Mouse (Mus musculus) hindbrain, embryonic 14.5 days (tissue): Measurements from ENCODE around the gene Gm9972. TPM values are rescaled to one million over a fixed set of nuclear protein-coding genes. Genes with fewer than 3 reads are reported as not detected.

Source experiments
- ATAC-seq: fragments of 200-750 bp; cut with Nextera tagmentation; 2 replicates; pipeline ENCODE4 v1.8.0; 2017; ENCODE audit warnings: moderate number of reproducible peaks, mild to moderate bottlenecking, moderate TSS enrichment, moderate library complexity; ENCODE audit not compliant: low FRiP score
- DNase-seq: peaks from one replicate; pipeline ENCODE4 v3.0.0-alpha.2; 2015; ENCODE audit warnings: low spot score
- H3K27ac ChIP-seq: fragments of 300-500 bp; sonication (generic); 2 replicates; pipeline ENCODE4 v1.5.1; 2014; ENCODE audit warnings: mild to moderate bottlenecking, moderate library complexity
- H3K27me3 ChIP-seq: fragments of 300-500 bp; sonication (generic); 2 replicates; pipeline ENCODE4 v1.6.1; 2014; ENCODE audit warnings: mild to moderate bottlenecking, low read length, mixed read lengths; ENCODE audit not compliant: control insufficient read depth, insufficient read depth
- H3K36me3 ChIP-seq: fragments of 300-500 bp; sonication (generic); replicated peaks from 2 replicates; pipeline ENCODE4 v1.6.1; 2014; ENCODE audit not compliant: control insufficient read depth, insufficient read depth
- H3K4me1 ChIP-seq: fragments of 300-500 bp; sonication (generic); replicated peaks from 2 replicates; pipeline ENCODE4 v1.6.1; 2014; ENCODE audit warnings: antibody characterized with exemption, low read length, mixed read lengths; ENCODE audit not compliant: control insufficient read depth, insufficient read depth
- H3K4me2 ChIP-seq: fragments of 300-500 bp; sonication (generic); replicated peaks from 2 replicates; pipeline ENCODE4 v1.6.1; 2014; ENCODE audit warnings: mild to moderate bottlenecking, moderate library complexity
- H3K4me3 ChIP-seq: fragments of 300-500 bp; sonication (generic); replicated peaks from 2 replicates; pipeline ENCODE4 v1.5.1; 2014; ENCODE audit warnings: mild to moderate bottlenecking, low read length
- H3K9ac ChIP-seq: fragments of 300-500 bp; sonication (generic); 2 replicates; pipeline ENCODE4 v1.6.1; 2014
- H3K9me3 ChIP-seq: fragments of 300-500 bp; sonication (generic); 2 replicates; pipeline ENCODE4 v1.6.1; 2016; ENCODE audit warnings: low read length; ENCODE audit not compliant: control insufficient read depth
- WGBS: fragments of 180-500 bp; shearing (Covaris S2); extraction: QIAGEN DNeasy Blood & Tissue Kit; methylation state at CpG from one replicate; pipeline ENCODE4 v1.1.7; 2014; 5-methylcytosine and 5-hydroxymethylcytosine counted together
- polyA plus RNA-seq: library from polyadenylated mRNA; unstranded; fragments of >200 nt; fragmentation: Nextera tagmentation; extraction: Ambion mirVana; gene quantifications from 2 replicates; pipeline ENCODE4 v1.2.1, GENCODE M21; 2014

Gm9972 gene
- polyA plus RNA-seq, 1 experiment from 2014 or later: not detected

- Histone ChIP-seq H3K4me2 (no peak overlapping the region), H3K9ac (no peak overlapping the region), H3K4me1 (no peaks in the 10 kb centered on the region), H3K9me3 (no peaks in the 10 kb centered on the region), H3K27ac (no peak overlapping the region), H3K4me3 (no peak overlapping the region), H3K36me3 (no peaks in the 10 kb centered on the region), H3K27me3 (no peaks in the 10 kb centered on the region)
- no peak for DNase-seq
- ATAC-seq: no peak
- 91% methylated on average over 5 of the region's 5 CpGs for WGBS
Measured at GRCm38 (mm10) chr11:43054972-43055371, 19.4 kb downstream of the Gm9972 start.

DNA sequence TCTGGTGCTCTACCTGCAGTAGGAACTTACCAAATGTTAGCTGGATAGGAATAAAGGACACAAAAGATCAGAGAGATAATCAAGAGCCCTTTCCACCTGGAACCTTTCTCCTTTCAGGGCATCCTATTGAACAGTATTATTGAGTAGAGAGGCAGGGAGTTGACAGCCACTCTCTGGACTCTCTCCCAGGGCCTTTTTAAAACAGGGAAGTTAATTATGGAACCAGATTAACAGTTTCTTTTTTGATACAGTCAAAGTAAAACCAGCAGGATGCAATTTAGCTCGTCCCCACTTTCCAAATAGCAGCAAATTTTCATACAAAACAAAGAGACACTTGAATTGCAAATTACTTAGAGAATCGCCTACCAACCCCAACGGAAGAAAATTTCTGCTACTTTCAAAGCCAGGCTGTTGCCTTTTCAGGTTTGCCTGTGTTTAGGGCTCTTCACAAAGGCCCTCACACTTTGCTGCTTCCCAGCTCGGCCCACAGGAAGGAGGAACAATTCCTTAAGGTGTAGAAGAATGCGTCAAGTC is 24.0 kb downstream of the Gm9972 start:
- Histone ChIP-seq H3K4me1 (no peaks in the 10 kb centered on the region), H3K4me3 (no peak overlapping the region), H3K4me2 (no peak overlapping the region), H3K9ac (no peak overlapping the region), H3K27me3 (no peaks in the 10 kb centered on the region), H3K9me3 (no peaks in the 10 kb centered on the region), H3K27ac (no peak overlapping the region), H3K36me3 (no peaks in the 10 kb centered on the region)
- DNase-seq (no peak), ATAC-seq (no peak)
- WGBS: 20% methylated on average over 5 of the region's 5 CpGs

DNA sequence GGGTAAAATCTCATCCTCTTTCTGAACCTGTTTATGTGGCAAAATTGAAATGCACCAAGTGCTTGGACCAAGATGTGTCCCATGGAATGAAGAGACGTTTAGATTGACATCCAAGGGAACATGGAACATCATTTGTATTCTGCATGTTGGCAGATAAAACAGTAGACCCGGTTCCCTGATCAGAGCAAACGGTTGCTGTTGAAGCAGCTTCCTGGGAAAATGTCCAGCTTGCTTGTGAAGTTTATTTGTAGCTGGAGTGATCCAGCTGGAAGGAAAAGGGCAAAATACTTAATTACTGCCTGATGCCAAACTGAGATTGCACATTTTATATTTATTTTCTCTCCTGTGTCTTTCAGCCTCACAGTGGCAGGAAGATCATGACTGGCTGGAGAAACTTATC is 26.7 kb downstream of the Gm9972 start:
- H3K4me3 ChIP-seq: no peak overlapping the region
- H3K36me3 ChIP-seq: no peaks in the 10 kb centered on the region
- ATAC-seq (no peak), DNase-seq (no peak)
- no peaks in the 10 kb centered on the region for H3K27me3 ChIP-seq
- no peak overlapping the region for H3K27ac ChIP-seq
- H3K4me2 ChIP-seq: no peak overlapping the region
- no peaks in the 10 kb centered on the region for H3K4me1 ChIP-seq
- no peaks in the 10 kb centered on the region for H3K9me3 ChIP-seq
- H3K9ac ChIP-seq: no peak overlapping the region
- WGBS: 66% methylated on average over 3 of the region's 3 CpGs

GRCm38 (mm10) chr11:43086309-43087050 is 50.9 kb downstream of the Gm9972 start:
- Histone ChIP-seq H3K9ac (no peak overlapping the region), H3K36me3 (no peaks in the 10 kb centered on the region), H3K4me3 (no peak overlapping the region), H3K27ac (no peak overlapping the region), H3K4me1 (no peaks in the 10 kb centered on the region), H3K4me2 (no peak overlapping the region), H3K9me3 (no peaks in the 10 kb centered on the region), H3K27me3 (no peaks in the 10 kb centered on the region)
- no peak for DNase-seq
- 60% methylated on average over 8 of the region's 8 CpGs for WGBS
- peak; percentile 81; the same call in 1 of the 2 replicates for ATAC-seq

Other genes starting within 250 kb of the Gm9972 start
- gene Atp10b, start 114.1 kb downstream of the Gm9972 start, polyA plus RNA-seq: 0.46 and 0.59 TPM in 2 replicates